Mouse (Mus musculus) testis, adult 2 months (tissue): ENCODE data around the gene Prpsap1. TPM values are rescaled to one million over a fixed set of nuclear protein-coding genes. Genes with fewer than 3 reads are reported as not detected.

ENCODE experiments used
- H3K27ac ChIP-seq: fragments of 200-500 bp; 2 replicates; pipeline ENCODE4 v1.5.1; 2012; ENCODE audit warnings: low read depth, low read length; ENCODE audit not compliant: control insufficient read depth, insufficient read depth
- H3K27me3 ChIP-seq: fragments of 200-500 bp; 2 replicates; pipeline ENCODE4 v1.6.1; 2012; ENCODE audit warnings: mild to moderate bottlenecking, low read length, moderate library complexity; ENCODE audit not compliant: control insufficient read depth, insufficient read depth
- H3K36me3 ChIP-seq: fragments of 200-500 bp; 2 replicates; pipeline ENCODE4 v1.6.1; 2012; ENCODE audit warnings: mild to moderate bottlenecking, low read length; ENCODE audit not compliant: control insufficient read depth, insufficient read depth
- H3K4me1 ChIP-seq: fragments of 200-500 bp; 2 replicates; pipeline ENCODE4 v1.6.1; 2012; ENCODE audit warnings: low read length; ENCODE audit not compliant: control insufficient read depth, insufficient read depth
- H3K4me3 ChIP-seq: fragments of 200-500 bp; 2 replicates; pipeline ENCODE4 v1.5.1; 2012; ENCODE audit warnings: low read depth, mild to moderate bottlenecking, low read length, moderate library complexity, mixed read lengths; ENCODE audit not compliant: control insufficient read depth
- CTCF ChIP-seq: fragments of 200-500 bp; IDR thresholded peaks from 2 replicates; pipeline ENCODE4 v1.5.1; 2012; ENCODE audit warnings: low read depth, mild to moderate bottlenecking, inconsistent platforms, low read length, moderate library complexity; ENCODE audit not compliant: control insufficient read depth, insufficient read depth, insufficient replicate concordance
- POLR2A ChIP-seq: fragments of 200-500 bp; IDR thresholded peaks from 2 replicates; pipeline ENCODE4 v1.6.1; 2012; ENCODE audit warnings: low read depth, mild to moderate bottlenecking, inconsistent platforms, low read length, moderate library complexity; ENCODE audit not compliant: control insufficient read depth
- polyA plus RNA-seq: library from polyadenylated mRNA; depleted of rRNA; stranded (reverse); fragments of >200 nt; gene quantifications from 2 replicates; pipeline ENCODE4 v1.2.3, GENCODE M21; 2012; rRNA removed

The Prpsap1 gene
- polyA plus RNA-seq, 1 experiment = 59.0 TPM

DNA sequence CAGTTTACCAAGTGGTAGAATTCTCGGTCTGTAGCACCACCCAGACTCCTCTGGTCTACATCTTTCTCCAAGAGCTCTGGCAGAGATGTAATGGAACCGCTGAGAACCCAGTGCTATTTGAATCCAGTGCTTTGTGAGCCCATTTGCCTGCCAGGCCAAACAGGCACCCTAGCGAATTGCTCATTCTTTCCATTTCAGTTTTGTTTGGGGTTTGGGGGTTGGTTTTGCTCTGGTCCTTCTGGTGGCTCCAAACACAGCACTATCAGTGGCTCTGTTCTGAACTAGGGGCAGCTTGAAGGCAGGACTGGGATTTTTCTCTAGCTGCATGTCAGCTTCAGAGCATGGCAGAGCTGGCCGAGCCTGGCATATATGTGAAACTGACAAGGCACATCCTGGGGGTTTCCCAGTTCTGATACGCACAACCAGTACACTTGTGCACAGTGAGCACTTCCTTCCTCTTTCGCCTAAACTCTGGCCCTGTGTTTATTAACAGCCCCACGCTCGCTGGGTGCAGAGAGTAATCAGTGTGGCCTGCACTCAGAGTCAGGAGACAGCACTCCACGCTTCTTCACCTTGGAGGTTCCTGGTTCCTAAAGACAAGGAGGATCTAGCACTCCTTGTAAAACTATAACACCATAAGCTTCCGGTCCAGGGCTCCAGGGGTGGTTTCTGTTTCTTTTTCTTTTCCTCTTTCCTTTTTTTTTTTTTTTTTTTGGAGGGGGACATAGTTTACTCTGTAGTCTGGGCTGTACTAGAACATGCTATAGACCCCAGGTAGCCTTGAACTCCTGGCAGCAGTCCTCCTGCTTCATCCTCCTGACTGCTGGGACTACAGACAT is 70.0 kb downstream of the Prpsap1 start:
- H3K4me1 ChIP-seq = no peaks in the 10 kb centered on the region
- no peaks in the 10 kb centered on the region for H3K36me3 ChIP-seq
- no peak overlapping the region for H3K27ac ChIP-seq
- H3K27me3 ChIP-seq = no peaks in the 10 kb centered on the region
- H3K4me3 ChIP-seq = no peak overlapping the region
- TF ChIP-seq CTCF = no peak
- no peak for TF ChIP-seq POLR2A

DNA sequence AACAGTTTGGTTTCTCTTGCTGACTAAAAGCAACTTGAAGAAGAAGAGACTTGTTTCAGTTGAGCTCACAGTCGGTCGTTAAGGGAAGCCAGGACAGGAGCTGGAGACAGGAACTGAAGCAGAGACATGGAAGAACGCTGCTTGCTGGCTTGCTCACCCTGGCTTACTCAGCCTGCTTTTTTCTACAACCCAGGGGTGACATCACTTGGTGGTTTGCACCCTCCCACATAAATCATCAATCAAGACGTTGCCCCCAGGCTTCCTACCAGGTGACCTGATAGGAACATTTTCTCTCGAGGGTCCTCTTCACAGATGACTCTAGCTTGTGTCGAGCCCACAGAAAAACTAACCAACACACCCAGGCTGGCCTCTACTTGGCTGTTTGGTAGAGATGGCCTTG is 70.8 kb downstream of the Prpsap1 start:
- Histone ChIP-seq H3K27me3 (no peaks in the 10 kb centered on the region), H3K4me1 (no peaks in the 10 kb centered on the region), H3K4me3 (no peak overlapping the region), H3K27ac (no peak overlapping the region), H3K36me3 (no peaks in the 10 kb centered on the region)
- TF ChIP-seq CTCF (no peak), POLR2A (no peak)

DNA sequence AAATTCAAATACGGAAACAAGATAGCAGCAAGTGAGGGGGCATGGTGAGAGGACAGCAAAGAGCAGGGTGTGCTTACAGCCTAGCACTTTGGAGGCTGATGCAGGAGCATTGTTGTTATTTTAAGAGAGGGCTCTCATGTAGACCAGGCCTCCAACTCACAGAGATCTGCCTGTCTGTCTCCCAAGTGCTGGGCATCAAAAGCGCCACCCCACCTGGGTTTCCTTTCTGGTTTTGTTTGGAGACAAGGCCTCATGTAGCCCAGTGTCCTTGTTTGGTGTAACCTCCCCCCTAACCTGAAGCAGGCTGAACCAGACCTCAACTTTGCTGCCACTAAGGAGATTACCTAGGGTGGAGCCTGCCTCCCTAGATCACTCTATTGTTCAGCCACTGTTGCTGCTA is 71.4 kb downstream of the Prpsap1 start:
- H3K27ac ChIP-seq = no peak overlapping the region
- TF ChIP-seq POLR2A (no peak), CTCF (no peak)

DNA sequence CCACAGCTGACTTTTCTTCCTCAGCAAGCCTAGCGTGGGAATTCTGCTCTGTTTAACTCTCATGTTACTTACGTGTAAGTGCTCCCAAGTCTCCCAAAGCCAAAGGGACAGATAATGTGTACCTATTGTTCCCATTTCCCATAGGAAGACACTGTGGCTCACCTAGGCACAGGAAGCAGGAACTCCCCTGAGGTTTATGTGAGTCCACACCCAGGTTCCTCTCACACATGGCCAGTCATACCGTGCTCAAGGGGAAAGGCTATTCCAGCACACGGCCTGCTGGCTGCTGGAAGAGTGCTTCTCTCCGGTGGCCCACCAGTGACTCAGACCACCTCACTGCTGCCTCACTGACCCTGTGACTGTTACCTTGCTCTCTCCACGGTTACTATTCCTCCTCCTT is 72.9 kb downstream of the Prpsap1 start:
- H3K4me1 ChIP-seq = no peaks in the 10 kb centered on the region
- no peak overlapping the region for H3K27ac ChIP-seq

More for the DNA sequence above, 71.4 kb downstream of the Prpsap1 start:
- no peaks in the 10 kb centered on the region for H3K36me3 ChIP-seq
- no peaks in the 10 kb centered on the region for H3K4me1 ChIP-seq
- no peaks in the 10 kb centered on the region for H3K27me3 ChIP-seq
- H3K4me3 ChIP-seq = no peak overlapping the region

More for the DNA sequence above, 72.9 kb downstream of the Prpsap1 start:
- Histone ChIP-seq H3K36me3 (no peaks in the 10 kb centered on the region), H3K27me3 (no peaks in the 10 kb centered on the region), H3K4me3 (no peak overlapping the region)
- no peak for TF ChIP-seq CTCF
- no peak for TF ChIP-seq POLR2A

Other genes starting within 250 kb of the Prpsap1 start
- 49.3 and 49.9 TPM in 2 replicates for gene Srp68, start 220.0 kb downstream of the Prpsap1 start, polyA plus RNA-seq
- 0.59 and 0.78 TPM in 2 replicates for gene Galr2, start 213.3 kb downstream of the Prpsap1 start, polyA plus RNA-seq
- gene Exoc7, start 187.0 kb downstream of the Prpsap1 start, polyA plus RNA-seq = 40.3 and 45.3 TPM in 2 replicates
- gene Foxj1, start 158.8 kb downstream of the Prpsap1 start, polyA plus RNA-seq = 75.5 and 97.6 TPM in 2 replicates
- gene Rnf157, start 81.2 kb downstream of the Prpsap1 start, polyA plus RNA-seq = 7.2 and 9.6 TPM in 2 replicates
- 76.4 and 88.4 TPM in 2 replicates for gene Ubald2, start 60.1 kb downstream of the Prpsap1 start, polyA plus RNA-seq
- 469 and 538 TPM in 2 replicates for gene Qrich2, start 28.0 kb downstream of the Prpsap1 start, polyA plus RNA-seq
- gene Sphk1, start 36.7 kb upstream of the Prpsap1 start, polyA plus RNA-seq = 3.3 and 4.2 TPM in 2 replicates
- 31.6 and 34.8 TPM in 2 replicates for gene Ube2o, start 87.2 kb upstream of the Prpsap1 start, polyA plus RNA-seq
- 0.23 and 0.45 TPM in 2 replicates for gene Aanat, start 92.2 kb upstream of the Prpsap1 start, polyA plus RNA-seq
- 6.3 and 7.5 TPM in 2 replicates for gene Rhbdf2, start 132.8 kb upstream of the Prpsap1 start, polyA plus RNA-seq
- gene Prcd, start 159.3 kb upstream of the Prpsap1 start, polyA plus RNA-seq = 7.8 and 8.4 TPM in 2 replicates
- gene Cygb, start 160.1 kb upstream of the Prpsap1 start, polyA plus RNA-seq = 3.7 and 5.5 TPM in 2 replicates